Mouse (Mus musculus) neutrophil, adult 59 days (primary cell): Measurements from ENCODE around the gene Zfp553. TPM values are rescaled to one million over a fixed set of nuclear protein-coding genes. Genes with fewer than 3 reads are reported as not detected.

ENCODE experiments used
- total RNA-seq, 2 experiments: library from RNA; stranded (reverse); gene quantifications; 1 replicate in 1 of 2; 2 replicates in 1 of 2; pipeline ENCODE4 v1.2.4; 2023

The Zfp553 gene
- 1 to 10 TPM; 4.2 to 4.5 TPM for total RNA-seq

DNA sequence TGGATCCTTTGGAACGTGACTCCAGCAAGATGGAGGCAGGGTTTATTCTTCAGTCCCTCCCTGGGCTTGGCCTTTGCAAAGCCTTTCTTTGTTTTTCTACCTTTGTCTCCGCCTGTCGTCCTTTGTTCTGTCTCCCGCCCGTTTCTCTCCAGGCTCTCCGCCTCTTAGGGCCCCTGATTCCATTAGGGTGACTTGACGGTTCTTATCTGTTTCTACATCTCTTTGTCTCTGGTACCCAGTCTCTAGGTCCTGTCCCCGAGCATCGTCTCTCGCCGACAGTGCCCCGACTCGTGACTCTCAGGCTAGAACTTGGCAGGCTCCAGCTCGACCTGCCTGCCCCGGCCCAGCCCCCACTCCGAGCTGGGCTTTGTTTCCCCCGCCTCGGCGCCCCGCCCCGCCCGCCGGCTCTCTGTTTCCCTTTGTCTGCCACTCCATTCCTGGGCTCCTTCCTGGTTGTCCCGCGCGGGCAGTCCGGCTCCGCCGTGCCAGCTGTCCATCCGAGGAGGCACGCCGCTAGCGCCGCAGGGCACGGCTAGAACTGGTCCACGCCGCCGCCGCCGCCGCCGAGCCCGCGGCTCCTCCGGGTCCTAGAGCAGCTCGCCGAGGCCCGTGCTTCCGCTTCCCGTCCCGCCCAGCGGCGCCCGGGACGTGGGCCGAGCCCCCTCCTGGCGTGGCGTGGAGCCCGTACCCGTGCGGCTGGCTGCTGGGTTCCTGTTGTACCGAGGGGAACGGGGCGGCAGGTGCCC, at the start of gene Zfp553, which contains the start of gene Sept1:
TSS of gene Zfp553 (plus strand) at position 440 of the 746 bp plus-strand sequence.
TSS of gene Sept1 (minus strand) at position 509 of the 746 bp plus-strand sequence.

DNA sequence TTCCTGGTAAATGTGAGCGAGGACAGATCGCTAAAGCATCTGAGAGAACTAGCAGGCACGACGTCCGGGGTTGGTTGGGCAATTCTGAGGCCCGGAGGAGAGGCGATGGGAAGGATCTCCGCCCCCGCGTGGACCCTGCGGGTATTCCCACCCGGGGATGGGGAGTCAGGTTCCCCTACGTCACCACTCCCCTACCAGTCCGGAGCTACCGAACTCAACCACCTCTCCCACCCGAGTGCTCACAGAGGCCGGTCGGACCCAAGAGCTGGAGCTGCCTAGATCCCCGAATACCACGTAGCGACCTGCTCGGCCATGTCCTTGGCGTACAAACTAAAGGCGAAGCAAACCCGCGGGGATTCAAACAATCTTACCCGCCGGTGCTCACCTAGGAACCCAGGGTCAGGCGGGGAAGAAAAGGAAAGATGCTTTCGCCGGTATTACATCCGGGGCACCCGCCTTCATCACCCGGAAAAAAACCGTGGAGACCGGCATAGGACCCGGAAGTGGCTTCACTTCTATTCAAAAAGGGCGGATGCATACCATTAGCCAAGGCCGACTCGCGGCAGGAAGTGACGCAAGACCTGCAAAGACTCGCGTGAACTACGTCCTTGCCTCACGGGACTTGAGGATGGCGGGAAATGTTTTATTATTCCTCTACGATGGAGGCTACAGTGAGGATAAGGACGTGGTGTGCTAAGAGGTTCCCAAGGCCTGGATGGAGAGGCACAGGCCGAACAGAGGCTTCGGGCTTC, 37.1 kb upstream of the Zfp553 start, which contains the start of gene Cd2bp2:
TSS of gene Cd2bp2 (minus strand) at position 507 of the 752 bp plus-strand sequence.

DNA sequence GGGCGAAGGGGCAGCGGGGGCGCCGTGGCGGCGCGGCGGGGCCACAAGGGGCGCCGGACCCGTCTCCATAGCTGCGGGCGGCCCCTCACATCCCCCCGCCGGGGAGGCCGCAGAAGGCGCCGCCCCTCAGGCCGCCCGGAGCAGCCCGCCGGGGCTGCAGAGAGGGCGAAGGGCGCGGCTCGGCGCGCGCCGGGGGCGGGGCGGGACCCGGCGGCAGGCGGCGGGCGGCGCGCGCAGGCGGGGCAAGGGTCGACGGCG, 24.6 kb upstream of the Zfp553 start, which contains the start of gene Tbc1d10b:
TSS of gene Tbc1d10b (minus strand) at position 174 of the 258 bp plus-strand sequence.

DNA sequence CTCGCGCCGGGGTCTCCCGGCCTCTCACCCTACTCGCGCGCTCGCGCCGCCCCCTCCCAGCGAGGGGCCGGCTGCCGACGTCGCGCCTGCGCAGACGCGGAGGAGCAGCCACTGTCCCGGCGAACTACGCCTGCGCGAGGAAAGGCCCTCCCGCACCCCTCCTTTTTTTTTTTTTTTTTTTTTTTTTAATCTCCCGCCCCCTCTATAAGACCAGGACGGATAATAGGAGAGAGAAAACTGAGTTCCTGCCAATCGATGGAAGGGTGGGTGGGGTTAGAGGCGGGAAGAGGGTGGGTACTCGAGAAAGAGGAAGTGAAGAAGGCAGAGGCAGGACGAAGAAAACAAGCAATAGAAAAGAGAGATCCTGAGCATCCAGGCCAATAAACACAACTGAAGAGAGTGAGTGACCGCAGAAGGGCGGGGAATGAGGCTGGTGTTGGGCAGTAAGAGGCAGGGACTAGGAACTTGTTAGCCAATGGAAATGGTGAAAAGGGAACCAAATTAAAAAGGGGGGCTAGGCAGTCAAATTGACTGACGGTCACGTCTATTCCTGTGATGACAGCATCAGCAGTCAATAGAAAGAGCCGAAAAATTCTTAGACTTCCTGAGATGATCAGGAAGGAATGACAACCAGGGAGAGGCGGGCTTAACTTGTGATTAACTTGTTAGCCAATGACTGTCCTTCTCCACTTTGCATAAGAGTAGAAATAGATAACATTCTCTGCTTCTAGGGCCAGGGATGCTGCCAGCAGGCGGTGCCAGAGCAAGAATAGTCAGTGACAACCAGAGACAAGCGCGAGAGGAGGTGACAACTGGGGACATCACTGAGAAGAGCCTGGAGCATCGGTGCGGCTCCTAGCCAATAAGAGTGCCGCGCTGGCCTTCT, 24.1 kb upstream of the Zfp553 start, which contains the start of gene Mylpf:
TSS of gene Mylpf (plus strand) at position 338 of the 886 bp plus-strand sequence.

DNA sequence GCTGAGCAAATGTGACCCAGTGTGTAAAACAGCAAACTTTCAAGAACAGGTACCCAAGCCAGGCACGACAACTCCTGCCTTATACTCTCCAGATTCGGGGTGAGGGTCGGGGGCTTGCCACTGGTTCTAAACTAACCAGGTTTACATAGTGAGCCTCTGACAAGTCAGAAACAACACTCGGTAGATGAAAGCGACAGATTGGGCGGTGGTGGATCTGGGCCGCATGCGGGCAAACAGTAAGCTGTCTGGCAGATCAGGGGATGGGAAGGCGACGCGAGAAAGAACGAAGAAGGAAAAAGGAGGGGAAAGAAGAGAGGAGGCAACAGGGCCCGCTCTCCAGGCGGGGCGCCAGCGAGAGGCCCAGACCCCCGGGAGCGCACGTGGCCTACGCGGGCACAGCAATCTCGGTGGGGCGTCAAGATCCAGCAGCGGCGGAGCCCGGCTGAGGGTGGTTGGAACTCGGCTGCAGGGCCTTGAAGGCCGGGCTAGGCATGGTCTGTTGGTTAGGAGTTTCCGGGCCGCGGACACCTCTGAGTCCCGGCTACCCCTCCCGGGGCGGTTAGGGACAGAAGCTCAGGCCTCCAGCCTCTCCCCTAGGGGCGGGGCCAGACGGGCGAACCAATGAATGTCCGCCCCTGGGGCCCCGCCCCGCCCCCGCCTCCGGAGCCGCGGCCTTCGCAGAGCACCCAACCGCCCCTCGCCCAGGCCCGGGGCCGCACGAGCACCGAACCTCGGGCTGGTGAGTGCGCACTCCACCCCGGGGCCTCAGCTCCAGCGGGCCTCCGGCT, 11.2 kb downstream of the Zfp553 start, which contains the start of gene Zfp771:
TSS of gene Zfp771 (plus strand) at position 405 of the 788 bp plus-strand sequence.

DNA sequence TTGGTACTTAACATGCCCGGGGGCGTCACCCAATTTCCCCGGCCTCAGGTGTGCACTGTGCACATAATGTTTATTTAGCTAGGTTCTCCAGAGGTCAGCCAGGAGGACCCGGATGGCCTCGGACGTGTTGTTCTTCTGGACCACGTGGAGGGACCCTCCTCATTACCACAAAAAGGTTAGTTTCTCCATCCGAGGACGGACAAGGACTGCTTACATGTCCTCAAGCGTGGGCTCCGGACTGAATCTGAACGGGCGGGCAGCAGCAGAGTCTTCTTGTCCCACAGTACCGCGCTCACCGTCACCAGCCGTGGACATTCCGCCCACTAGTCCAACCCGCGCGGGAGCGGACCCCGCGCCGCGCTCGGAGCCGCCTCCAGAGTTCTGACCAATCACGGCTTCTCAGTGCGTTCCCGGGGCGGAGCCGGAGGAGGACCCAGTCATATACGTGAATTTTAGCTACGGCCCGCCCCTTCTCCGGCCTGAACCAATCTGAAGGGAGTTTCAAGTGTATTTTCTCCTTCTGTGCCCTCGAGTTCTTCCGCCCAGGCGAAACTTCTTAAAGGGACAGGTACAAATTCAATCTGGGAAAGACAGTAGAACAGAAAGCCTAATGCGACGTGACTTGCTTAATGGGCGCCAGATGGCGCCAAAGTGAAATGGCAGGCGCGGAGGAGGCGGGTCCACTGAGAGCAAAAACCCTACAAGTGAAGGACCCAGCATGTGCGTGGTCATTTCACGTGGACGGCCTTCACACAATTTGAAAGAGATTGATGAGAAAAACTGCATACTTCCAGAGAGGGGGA, 27.6 kb downstream of the Zfp553 start, which contains the start of gene Dctpp1:
TSS of gene Dctpp1 (minus strand) at position 401 of the 803 bp plus-strand sequence.

DNA sequence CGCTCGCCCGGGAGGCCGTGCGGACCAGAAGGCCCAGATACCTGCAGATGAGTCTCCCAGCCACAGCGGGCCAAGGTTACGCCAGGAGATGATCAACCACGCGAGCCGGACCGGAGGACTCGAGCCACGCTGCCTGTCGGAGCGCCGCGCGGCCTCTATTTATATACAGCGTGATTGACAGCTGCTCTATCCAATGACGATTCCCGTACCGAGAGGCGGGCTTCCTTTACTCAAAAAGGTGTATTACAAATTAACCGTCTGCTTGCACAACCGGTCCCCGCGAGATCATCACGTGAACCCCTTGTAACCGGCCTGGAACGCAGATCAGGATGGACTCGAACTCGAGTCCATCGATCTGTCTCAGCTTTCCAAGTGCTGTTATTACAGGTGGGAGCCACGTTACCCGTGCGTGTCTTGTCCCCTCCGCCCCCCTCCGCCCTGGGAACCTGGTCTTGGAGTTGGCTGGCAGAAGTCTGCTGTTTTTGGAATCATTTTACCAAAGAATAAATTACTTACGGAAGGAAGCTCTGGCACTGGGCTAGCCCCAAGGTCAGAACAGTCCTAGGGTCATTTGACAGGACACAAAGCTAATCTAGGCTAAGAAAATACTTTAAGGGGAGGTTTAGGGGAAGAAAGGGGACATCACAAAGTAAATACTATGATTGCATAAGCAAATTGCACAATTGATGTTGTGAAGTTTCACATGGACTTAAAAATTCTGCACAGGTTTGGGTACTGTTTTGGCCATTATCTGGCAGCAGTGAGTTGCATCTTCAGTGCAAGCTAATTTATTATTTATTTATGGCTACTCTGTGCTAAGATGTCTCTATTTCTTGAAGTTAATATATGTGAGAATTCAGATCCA, 41.3 kb downstream of the Zfp553 start, which contains the start of gene Sephs2:
TSS of gene Sephs2 (minus strand) at position 131 of the 865 bp plus-strand sequence.

Other genes with a start within 250 kb of the Zfp553 start
- 10 to 100 TPM; 40.7 to 54.2 TPM for gene Mvp, start 218.4 kb upstream of the Zfp553 start, total RNA-seq
- 1 to 10 TPM; 2.1 to 7.5 TPM for gene Pagr1b, start 216.6 kb upstream of the Zfp553 start, total RNA-seq
- 10 to 100 TPM in 1 of 2 experiments, 1 to 10 TPM in 1; 8.7 to 32.2 TPM for gene Pagr1a, start 215.7 kb upstream of the Zfp553 start, total RNA-seq
- gene Gm42742, start 212.0 kb upstream of the Zfp553 start, total RNA-seq: 10 to 100 TPM in 1 of 2 experiments, under 1 TPM in 1; 0.20 to 34.3 TPM
- under 1 TPM in 1 of 2 experiments, not detected in 1; 0.20 TPM for gene Prrt2, start 211.8 kb upstream of the Zfp553 start, total RNA-seq
- 100 to 1,000 TPM; 181 to 187 TPM for gene Maz, start 206.0 kb upstream of the Zfp553 start, total RNA-seq
- gene Kif22, start 190.6 kb upstream of the Zfp553 start, total RNA-seq: 10 to 100 TPM; 60.6 to 63.2 TPM
- 1 to 10 TPM in 1 of 2 experiments, under 1 TPM in 1; 0.60 to 1.6 TPM for gene Zg16, start 145.7 kb upstream of the Zfp553 start, total RNA-seq
- 100 to 1,000 TPM; 131 to 144 TPM for gene AI467606, start 141.7 kb upstream of the Zfp553 start, total RNA-seq
- gene Qprt, start 110.8 kb upstream of the Zfp553 start, total RNA-seq: 1 to 10 TPM; 4.2 to 6.3 TPM
- 100 to 1,000 TPM; 126 to 127 TPM for gene Spn, start 95.2 kb upstream of the Zfp553 start, total RNA-seq
- gene Cd2bp2, start 37.0 kb upstream of the Zfp553 start, total RNA-seq: 10 to 100 TPM; 47.7 to 62.5 TPM
- 100 to 1,000 TPM; 123 to 138 TPM for gene Tbc1d10b, start 24.6 kb upstream of the Zfp553 start, total RNA-seq
- 1 to 10 TPM; 7.7 to 8.4 TPM for gene Mylpf, start 24.2 kb upstream of the Zfp553 start, total RNA-seq
- gene Sept1, start 69 bp downstream of the Zfp553 start, total RNA-seq: 100 to 1,000 TPM; 106 to 111 TPM
- 1 to 10 TPM; 5.1 to 5.8 TPM for gene Zfp771, start 11.2 kb downstream of the Zfp553 start, total RNA-seq
- gene Dctpp1, start 27.6 kb downstream of the Zfp553 start, total RNA-seq: 10 to 100 TPM; 28.7 to 31.2 TPM
- 100 to 1,000 TPM; 115 to 120 TPM for gene Sephs2, start 41.0 kb downstream of the Zfp553 start, total RNA-seq
- gene Itgal, start 63.2 kb downstream of the Zfp553 start, total RNA-seq: 100 to 1,000 TPM; 224 to 235 TPM
- gene Zfp768, start 112.5 kb downstream of the Zfp553 start, total RNA-seq: 1 to 10 TPM; 7.0 to 9.0 TPM
- gene Zfp747, start 143.0 kb downstream of the Zfp553 start, total RNA-seq: 1 to 10 TPM; 6.7 to 6.8 TPM
- gene 9130019O22Rik, start 154.1 kb downstream of the Zfp553 start, total RNA-seq: 1 to 10 TPM; 1.1 to 3.0 TPM
- gene E430018J23Rik, start 160.6 kb downstream of the Zfp553 start, total RNA-seq: 1 to 10 TPM; 1.7 to 2.0 TPM
- gene Zfp764, start 173.8 kb downstream of the Zfp553 start, total RNA-seq: 1 to 10 TPM; 3.0 to 3.9 TPM
- gene Zfp688, start 189.0 kb downstream of the Zfp553 start, total RNA-seq: 10 to 100 TPM; 11.8 to 13.5 TPM
- 1 to 10 TPM; 1.4 to 3.0 TPM for gene Zfp689, start 216.1 kb downstream of the Zfp553 start, total RNA-seq
- gene Prr14, start 226.6 kb downstream of the Zfp553 start, total RNA-seq: 100 to 1,000 TPM; 127 to 135 TPM
- 100 to 1,000 TPM; 244 to 257 TPM for gene Fbrs, start 246.1 kb downstream of the Zfp553 start, total RNA-seq